Mouse (Mus musculus) limb, embryonic 11.5 days (tissue): ENCODE data around the gene Cd5. TPM values are rescaled to one million over a fixed set of nuclear protein-coding genes. Genes with fewer than 3 reads are reported as not detected.

ENCODE experiments used
- ATAC-seq: fragments of 200-750 bp; cut with Nextera tagmentation; 2 replicates; pipeline ENCODE4 v1.8.0; 2017; ENCODE audit warnings: low read depth; ENCODE audit not compliant: insufficient number of reproducible peaks, low FRiP score, low TSS enrichment
- DNase-seq: peaks from one replicate; pipeline ENCODE4 v3.0.0-alpha.2; 2015; ENCODE audit warnings: low spot score
- H3K27ac ChIP-seq: fragments of 300-500 bp; sonication (generic); replicated peaks from 2 replicates; pipeline ENCODE4 v1.5.1; 2014; ENCODE audit warnings: low read depth, mild to moderate bottlenecking, low read length
- H3K27me3 ChIP-seq: fragments of 300-500 bp; sonication (generic); 2 replicates; pipeline ENCODE4 v1.6.1; 2014; ENCODE audit warnings: mild to moderate bottlenecking, low read length, mixed read lengths; ENCODE audit not compliant: control insufficient read depth, insufficient read depth
- H3K36me3 ChIP-seq: fragments of 300-500 bp; sonication (generic); 2 replicates; pipeline ENCODE4 v1.6.1; 2014; ENCODE audit warnings: mild to moderate bottlenecking, low read length, moderate library complexity, mixed read lengths; ENCODE audit not compliant: control insufficient read depth, insufficient read depth
- H3K4me1 ChIP-seq: fragments of 300-500 bp; sonication (generic); 2 replicates; pipeline ENCODE4 v1.6.1; 2014; ENCODE audit warnings: low read length, mixed read lengths; ENCODE audit not compliant: control insufficient read depth, insufficient read depth
- H3K4me2 ChIP-seq: fragments of 300-500 bp; sonication (generic); 2 replicates; pipeline ENCODE4 v1.6.1; 2014; ENCODE audit warnings: low read depth, mild to moderate bottlenecking, moderate library complexity; ENCODE audit not compliant: severe bottlenecking
- H3K4me3 ChIP-seq: fragments of 300-500 bp; sonication (generic); 2 replicates; pipeline ENCODE4 v1.5.1; 2014; ENCODE audit warnings: low read depth, low read length
- H3K9ac ChIP-seq: fragments of 300-500 bp; sonication (generic); 2 replicates; pipeline ENCODE4 v1.6.1; 2014; ENCODE audit warnings: mild to moderate bottlenecking, low read length
- H3K9me3 ChIP-seq: fragments of 300-500 bp; sonication (generic); 2 replicates; pipeline ENCODE4 v1.6.1; 2016; ENCODE audit warnings: low read length; ENCODE audit not compliant: control insufficient read depth
- WGBS: fragments of 180-500 bp; shearing (Covaris S2); extraction: QIAGEN DNeasy Blood & Tissue Kit; methylation state at CpG from one replicate; pipeline ENCODE4 v1.1.7; 2014; 5-methylcytosine and 5-hydroxymethylcytosine counted together
- polyA plus RNA-seq: library from polyadenylated mRNA; unstranded; fragments of >200 nt; fragmentation: Nextera tagmentation; extraction: Ambion mirVana; gene quantifications from 2 replicates; pipeline ENCODE4 v1.2.1, GENCODE M21; 2014

The Cd5 gene
- polyA plus RNA-seq, 1 experiment from 2014 or later: not detected

- Histone ChIP-seq H3K27ac (no peak overlapping the region), H3K36me3 (peaks cover 17% of the 10 kb centered on the region), H3K9ac (no peak overlapping the region), H3K9me3 (no peaks in the 10 kb centered on the region), H3K4me2 (no peak overlapping the region), H3K4me3 (no peak overlapping the region), H3K27me3 (no peaks in the 10 kb centered on the region), H3K4me1 (0 out of 2 replicates have a peak, but pooled peaks cover 4% of the 10 kb centered on the region)
- 83% methylated on average over 9 of the region's 9 CpGs for WGBS
- ATAC-seq (no peak), DNase-seq (peak; percentile 42)
These were observed 28.7 kb downstream of the Cd5 start for GRCm38 (mm10) chr19:10710088-10710511.

DNA sequence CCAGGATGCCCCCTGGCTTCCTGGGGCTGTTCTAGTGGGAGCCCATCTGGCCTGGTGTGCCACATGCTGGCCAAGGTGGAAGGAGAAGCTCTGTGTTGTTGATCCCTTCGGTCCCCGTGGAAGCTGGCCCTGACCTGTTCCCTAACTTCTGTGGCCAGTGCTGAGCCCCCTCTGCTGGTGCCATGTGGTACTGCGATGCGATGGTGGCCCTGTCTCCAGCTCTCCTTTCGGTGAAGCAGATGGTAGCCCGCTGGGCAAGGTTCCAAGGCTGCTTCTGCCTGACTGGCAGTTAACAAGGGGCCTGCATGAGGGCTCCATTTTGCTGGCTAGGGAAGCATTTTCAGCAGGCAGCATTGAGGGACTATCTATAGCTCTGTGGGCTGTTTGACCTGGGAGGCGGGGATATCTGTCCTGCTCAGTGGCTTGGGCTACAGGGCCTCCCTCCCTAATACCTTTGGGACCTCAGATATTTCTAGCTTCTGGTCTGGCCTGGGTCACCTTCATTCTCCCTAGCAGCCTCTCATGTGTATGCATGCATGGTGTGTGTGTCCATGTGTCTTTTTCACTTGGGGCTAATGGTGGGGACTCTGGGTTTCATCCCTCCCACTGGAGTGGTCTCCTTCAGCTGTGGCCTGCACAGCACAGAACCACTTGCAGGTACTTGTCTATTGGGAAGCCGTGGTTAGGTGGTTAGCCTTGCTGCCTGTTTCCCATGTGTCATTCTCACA lies 29.3 kb downstream of the Cd5 start:
- ATAC-seq (peak; percentile 36; the same call in 1 of the 2 replicates), DNase-seq (peak; percentile 94)

DNA sequence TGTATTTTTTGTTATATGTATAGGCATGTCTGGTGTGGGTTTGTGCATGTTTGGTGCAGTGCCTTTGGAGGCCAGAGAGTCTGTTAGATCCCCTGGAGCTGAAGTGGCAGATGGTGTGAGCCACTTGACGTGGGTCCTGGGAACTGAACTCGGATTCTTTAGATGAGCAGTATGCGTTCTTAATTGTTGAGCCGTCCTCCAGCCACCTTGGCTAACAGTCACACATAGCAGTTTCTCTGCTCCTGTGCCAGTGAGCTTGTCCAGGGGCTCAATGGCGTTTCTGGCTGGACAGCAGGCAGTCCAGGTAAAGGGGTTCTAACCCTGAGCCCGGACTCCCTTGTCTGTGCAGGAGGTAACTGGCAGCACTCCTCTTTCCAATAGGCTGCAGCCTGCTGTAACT lies 29.9 kb downstream of the Cd5 start:
- Histone ChIP-seq H3K36me3 (peaks cover 17% of the 10 kb centered on the region), H3K27ac (no peak overlapping the region)
- 77% methylated on average over 6 of the region's 6 CpGs for WGBS

More for the DNA sequence above, 29.3 kb downstream of the Cd5 start:
- Histone ChIP-seq H3K27ac (no peak overlapping the region), H3K9ac (peak overlapping the region; percentile 27; the same call in 1 of the 2 replicates), H3K4me2 (no peak overlapping the region), H3K4me1 (0 out of 2 replicates have a peak, but pooled peaks cover 4% of the 10 kb centered on the region), H3K36me3 (peaks cover 17% of the 10 kb centered on the region), H3K4me3 (no peak overlapping the region), H3K9me3 (no peaks in the 10 kb centered on the region), H3K27me3 (no peaks in the 10 kb centered on the region)
- 28% methylated on average over 8 of the region's 8 CpGs for WGBS

DNA sequence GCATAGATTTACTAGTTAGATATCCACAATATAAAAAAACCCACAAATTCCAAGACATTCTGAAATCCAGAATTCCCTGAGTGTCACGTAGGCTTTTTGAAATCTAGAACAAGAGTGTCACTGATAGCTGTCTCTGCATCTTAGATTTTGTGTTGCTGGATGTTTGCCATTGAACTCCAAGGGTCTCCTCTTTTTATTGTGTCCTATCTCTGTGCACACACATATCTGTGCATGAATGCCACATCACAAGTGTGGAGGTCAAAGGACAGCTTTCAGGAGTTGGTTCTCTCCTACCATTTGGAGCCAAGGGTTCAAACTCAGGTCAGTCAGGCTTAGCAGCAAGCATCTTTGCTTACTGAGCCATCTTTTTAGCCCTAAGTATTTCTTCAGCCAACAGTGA lies 30.9 kb downstream of the Cd5 start:
- Histone ChIP-seq H3K4me1 (0 out of 2 replicates have a peak, but pooled peaks cover 4% of the 10 kb centered on the region), H3K27me3 (no peaks in the 10 kb centered on the region), H3K36me3 (peaks cover 15% of the 10 kb centered on the region), H3K4me3 (no peak overlapping the region), H3K9ac (no peak overlapping the region), H3K9me3 (no peaks in the 10 kb centered on the region), H3K4me2 (no peak overlapping the region), H3K27ac (no peak overlapping the region)
- DNase-seq (no peak), ATAC-seq (no peak)
- WGBS: 92% methylated on average over 1 of the region's 1 CpGs

More for the DNA sequence above, 29.9 kb downstream of the Cd5 start:
- ATAC-seq (no peak), DNase-seq (no peak)
- Histone ChIP-seq H3K9me3 (no peaks in the 10 kb centered on the region), H3K4me1 (0 out of 2 replicates have a peak, but pooled peaks cover 4% of the 10 kb centered on the region), H3K9ac (peak overlapping the region; percentile 27; the same call in 1 of the 2 replicates), H3K4me3 (no peak overlapping the region), H3K4me2 (no peak overlapping the region), H3K27me3 (no peaks in the 10 kb centered on the region)

GRCm38 (mm10) chr19:10707087-10707875 lies 31.5 kb downstream of the Cd5 start:
- no peak overlapping the region for H3K4me2 ChIP-seq
- 0 out of 2 replicates have a peak, but pooled peaks cover 4% of the 10 kb centered on the region for H3K4me1 ChIP-seq
- H3K27me3 ChIP-seq: no peaks in the 10 kb centered on the region
- no peak for DNase-seq
- peaks cover 10% of the 10 kb centered on the region for H3K36me3 ChIP-seq
- no peak overlapping the region for H3K27ac ChIP-seq
- 83% methylated on average over 13 of the region's 13 CpGs for WGBS
- no peak overlapping the region for H3K4me3 ChIP-seq
- ATAC-seq: no peak
- H3K9me3 ChIP-seq: no peaks in the 10 kb centered on the region
- no peak overlapping the region for H3K9ac ChIP-seq

- DNase-seq (no peak), ATAC-seq (no peak)
- no peak overlapping the region for H3K4me3 ChIP-seq
- no peak overlapping the region for H3K27ac ChIP-seq
- H3K9ac ChIP-seq: no peak overlapping the region
- no peaks in the 10 kb centered on the region for H3K36me3 ChIP-seq
- H3K4me1 ChIP-seq: 0 out of 2 replicates have a peak, but pooled peaks cover 7% of the 10 kb centered on the region
- no peak overlapping the region for H3K4me2 ChIP-seq
- H3K27me3 ChIP-seq: no peaks in the 10 kb centered on the region
- no peaks in the 10 kb centered on the region for H3K9me3 ChIP-seq
- WGBS: 94% methylated on average over 8 of the region's 8 CpGs
These were observed 35.3 kb downstream of the Cd5 start for GRCm38 (mm10) chr19:10703470-10703869.

DNA sequence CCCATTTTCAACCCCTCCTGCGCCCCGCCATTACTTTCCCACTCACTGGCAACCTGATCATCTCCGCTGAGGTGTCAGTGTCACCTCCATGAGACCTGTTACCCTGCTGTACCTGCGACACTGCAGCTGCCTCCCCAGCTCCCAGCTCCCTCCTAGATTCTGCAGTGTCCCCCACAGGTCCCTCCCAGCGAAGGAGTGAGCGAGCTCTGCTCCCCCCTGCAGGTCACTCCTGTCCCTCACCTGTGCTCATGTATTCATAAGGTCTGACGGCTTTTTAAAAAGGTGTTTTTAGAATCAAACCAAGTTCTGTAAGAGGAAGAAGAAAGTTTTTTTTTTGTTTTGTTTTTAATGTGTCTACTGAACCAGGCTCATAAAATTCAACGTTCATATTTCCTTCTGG lies 36.7 kb downstream of the Cd5 start:
- Histone ChIP-seq H3K9me3 (no peaks in the 10 kb centered on the region), H3K4me2 (no peak overlapping the region), H3K4me3 (no peak overlapping the region), H3K27me3 (no peaks in the 10 kb centered on the region), H3K36me3 (no peaks in the 10 kb centered on the region), H3K4me1 (0 out of 2 replicates have a peak, but pooled peaks cover 7% of the 10 kb centered on the region), H3K27ac (no peak overlapping the region), H3K9ac (no peak overlapping the region)
- ATAC-seq (no peak), DNase-seq (no peak)
- WGBS: 67% methylated on average over 8 of the region's 8 CpGs

- Histone ChIP-seq H3K9me3 (no peaks in the 10 kb centered on the region), H3K27ac (no peak overlapping the region), H3K36me3 (no peaks in the 10 kb centered on the region), H3K27me3 (no peaks in the 10 kb centered on the region), H3K9ac (no peak overlapping the region), H3K4me3 (no peak overlapping the region), H3K4me2 (no peak overlapping the region), H3K4me1 (0 out of 2 replicates have a peak, but pooled peaks cover 7% of the 10 kb centered on the region)
- WGBS: 74% methylated on average over 6 of the region's 6 CpGs
- DNase-seq (no peak), ATAC-seq (no peak)
These were observed 37.6 kb downstream of the Cd5 start for GRCm38 (mm10) chr19:10701013-10701726.
